Mouse (Mus musculus) left cerebral cortex, adult 2 months (tissue): ENCODE measurements at regions not wholly inside any gene's neighbourhood (a gene's known extent, or its start where the extent isn't known, plus 50 kb on each side); places are given as distances from the start of the nearest gene placed in this dataset.
A peak's percentile ranks its signal among the peaks of the same experiment; 100 is the strongest.

Experiments
- DNase-seq, 2 experiments: peaks; one replicate each; pipeline ENCODE4 v3.0.0; 2021 to 2022; ENCODE audit warnings: low spot score in 2 of 2, mixed read lengths in 1 of 2; ENCODE audit errors: extremely low spot score in 1 of 2
- H3K27ac ChIP-seq: fragments of 200-600 bp; 2 replicates; pipeline ENCODE4 v1.8.1; 2022
- H3K4me3 ChIP-seq: fragments of 200-600 bp; 2 replicates; pipeline ENCODE4 v1.8.1; 2022
- CTCF ChIP-seq: fragments of 200-600 bp; IDR thresholded peaks from 2 replicates; pipeline ENCODE4 v1.8.1; 2022; ENCODE audit warnings: antibody characterized with exemption, mild to moderate bottlenecking, moderate library complexity
- intact Hi-C: fragments of 180-260 bp; cut with DNase I; formaldehyde crosslinking; loops from one replicate; pipeline ENCODE4 v1.15.1; 2025

GRCm38 (mm10) chr14:92764354-92764753 is 1126.1 kb downstream of the Pcdh9 start:
- Histone ChIP-seq H3K4me3 (no peak overlapping the region), H3K27ac (no peak overlapping the region)
- peak; percentile 60 for TF ChIP-seq CTCF
- DNase-seq: no peak
- intact Hi-C loops: no loop called here

GRCm38 (mm10) chr14:92754676-92755075 is 1135.8 kb downstream of the Pcdh9 start:
- Histone ChIP-seq H3K4me3 (no peak overlapping the region), H3K27ac (no peak overlapping the region)
- no peak for DNase-seq
- intact Hi-C loops: no loop called here
- no peak for TF ChIP-seq CTCF

GRCm38 (mm10) chr14:92717666-92718065 is 1172.8 kb downstream of the Pcdh9 start:
- H3K27ac ChIP-seq: no peak overlapping the region
- intact Hi-C loops: no loop called here
- no peak overlapping the region for H3K4me3 ChIP-seq
- TF ChIP-seq CTCF: no peak
- no peak for DNase-seq

- intact Hi-C loops: no loop called here
- Histone ChIP-seq H3K4me3 (no peak overlapping the region), H3K27ac (no peak overlapping the region)
- TF ChIP-seq CTCF: no peak
- DNase-seq: no peak
Observed at GRCm38 (mm10) chr14:92688151-92688550, 1202.3 kb downstream of the Pcdh9 start.

GRCm38 (mm10) chr14:92687106-92687505 is 1203.4 kb downstream of the Pcdh9 start:
- TF ChIP-seq CTCF: no peak
- Histone ChIP-seq H3K27ac (no peak overlapping the region), H3K4me3 (no peak overlapping the region)
- DNase-seq: no peak
- intact Hi-C loops: no loop called here

GRCm38 (mm10) chr14:92678845-92679499 is 1211.5 kb downstream of the Pcdh9 start:
- Histone ChIP-seq H3K4me3 (no peak overlapping the region), H3K27ac (no peak overlapping the region)
- intact Hi-C loops: loop anchor here (10.0 kb wide), 1 partner anchor 64 kb away; no protein-coding TSS in a partner anchor
- no peak for TF ChIP-seq CTCF
- no peak for DNase-seq

GRCm38 (mm10) chr14:92674146-92674545 is 1216.3 kb downstream of the Pcdh9 start:
- intact Hi-C loops: loop anchor here (10.0 kb wide), 1 partner anchor 59 kb away; no protein-coding TSS in a partner anchor
- no peak for TF ChIP-seq CTCF
- no peak overlapping the region for H3K4me3 ChIP-seq

More at GRCm38 (mm10) chr14:92674146-92674545, 1216.3 kb downstream of the Pcdh9 start:
- H3K27ac ChIP-seq: no peak overlapping the region
- no peak for DNase-seq
